Mouse (Mus musculus) stomach, embryonic 16.5 days (tissue): ENCODE data around the gene Gm28043. TPM values are rescaled to one million over a fixed set of nuclear protein-coding genes. Genes with fewer than 3 reads are reported as not detected.
A peak's percentile ranks its signal among the peaks of the same experiment; 100 is the strongest.
"Not testable (repeated sequence)": the region's sequence is repeated elsewhere in the genome, so short reads cannot be mapped to it uniquely, and the experiment has no call there.

Source experiments
- ATAC-seq: fragments of 200-750 bp; cut with Nextera tagmentation; 2 replicates; pipeline ENCODE4 v1.8.0; 2017; ENCODE audit warnings: moderate number of reproducible peaks, moderate TSS enrichment; ENCODE audit not compliant: insufficient read depth, low FRiP score
- H3K27ac ChIP-seq: fragments of 300-500 bp; sonication (generic); 2 replicates; pipeline ENCODE4 v1.5.1; 2014; ENCODE audit warnings: low read length
- H3K27me3 ChIP-seq: fragments of 300-500 bp; sonication (generic); 2 replicates; pipeline ENCODE4 v1.6.1; 2014; ENCODE audit warnings: low read length, control low read depth, mixed read lengths; ENCODE audit not compliant: control insufficient read depth, insufficient read depth
- H3K36me3 ChIP-seq: fragments of 300-500 bp; sonication (generic); 2 replicates; pipeline ENCODE4 v1.6.1; 2014; ENCODE audit warnings: low read length; ENCODE audit not compliant: control insufficient read depth, insufficient read depth
- H3K4me1 ChIP-seq: fragments of 300-500 bp; sonication (generic); 2 replicates; pipeline ENCODE4 v1.6.1; 2014; ENCODE audit warnings: low read length, control low read depth, mixed read lengths; ENCODE audit not compliant: control insufficient read depth, insufficient read depth
- H3K4me2 ChIP-seq: fragments of 300-500 bp; sonication (generic); 2 replicates; pipeline ENCODE4 v1.6.1; 2014; ENCODE audit warnings: low read depth, low read length, mixed read lengths
- H3K4me3 ChIP-seq: fragments of 300-500 bp; sonication (generic); replicated peaks from 2 replicates; pipeline ENCODE4 v1.5.1; 2014; ENCODE audit warnings: mild to moderate bottlenecking, low read length
- H3K9ac ChIP-seq: fragments of 300-500 bp; sonication (generic); 2 replicates; pipeline ENCODE4 v1.6.1; 2014; ENCODE audit warnings: low read length
- H3K9me3 ChIP-seq: fragments of 300-500 bp; sonication (generic); replicated peaks from 2 replicates; pipeline ENCODE4 v1.6.1; 2016; ENCODE audit warnings: low read length, control low read depth; ENCODE audit not compliant: control insufficient read depth
- WGBS: fragments of 180-500 bp; shearing (Covaris S2); extraction: QIAGEN DNeasy Blood & Tissue Kit; methylation state at CpG from one replicate; pipeline ENCODE4 v1.1.7; 2014; 5-methylcytosine and 5-hydroxymethylcytosine counted together
- polyA plus RNA-seq: library from polyadenylated mRNA; unstranded; fragments of >200 nt; fragmentation: Nextera tagmentation; extraction: Ambion mirVana; gene quantifications from 2 replicates; pipeline ENCODE4 v1.2.1, GENCODE M21; 2015

The Gm28043 gene
- polyA plus RNA-seq, 1 experiment from 2014 or later, result 3.1 TPM

- H3K4me1 ChIP-seq, result peaks cover 3% of the 10 kb centered on the region; the same call in 1 of the 2 replicates
- H3K27me3 ChIP-seq, result no peaks in the 10 kb centered on the region
- no peak overlapping the region for H3K4me2 ChIP-seq
- no peak overlapping the region for H3K4me3 ChIP-seq
- H3K9ac ChIP-seq, result no peak overlapping the region
- H3K27ac ChIP-seq, result no peak overlapping the region
- no peaks in the 10 kb centered on the region for H3K36me3 ChIP-seq
- ATAC-seq, result 0 out of 2 replicates have a peak, but pooled peaks have one; percentile 25
- H3K9me3 ChIP-seq, result no peaks in the 10 kb centered on the region
- 65% methylated on average over 9 of the region's 9 CpGs for WGBS
Measured at GRCm38 (mm10) chr17:29586921-29587320, 27.8 kb upstream of the Gm28043 start.

- 54% methylated on average over 11 of the region's 11 CpGs for WGBS
- no peaks in the 10 kb centered on the region for H3K36me3 ChIP-seq
- H3K4me1 ChIP-seq, result peaks cover 3% of the 10 kb centered on the region; the same call in 1 of the 2 replicates
- H3K27ac ChIP-seq, result no peak overlapping the region
- no peak overlapping the region for H3K4me2 ChIP-seq
- no peak overlapping the region for H3K9ac ChIP-seq
- H3K4me3 ChIP-seq, result no peak overlapping the region
- H3K27me3 ChIP-seq, result no peaks in the 10 kb centered on the region
- H3K9me3 ChIP-seq, result no peaks in the 10 kb centered on the region
- 0 out of 2 replicates have a peak, but pooled peaks have one; percentile 18 for ATAC-seq
Measured at GRCm38 (mm10) chr17:29589221-29589898, 25.3 kb upstream of the Gm28043 start.

GRCm38 (mm10) chr17:29595891-29596770 is 18.5 kb upstream of the Gm28043 start:
- Histone ChIP-seq H3K9ac (no peak overlapping the region), H3K4me1 (no peaks in the 10 kb centered on the region), H3K36me3 (peaks cover 6% of the 10 kb centered on the region; the same call in 1 of the 2 replicates), H3K27ac (no peak overlapping the region), H3K9me3 (no peaks in the 10 kb centered on the region), H3K27me3 (no peaks in the 10 kb centered on the region), H3K4me3 (no peak overlapping the region), H3K4me2 (no peak overlapping the region)
- ATAC-seq, result no peak
- 81% methylated on average over 15 of the region's 15 CpGs for WGBS

GRCm38 (mm10) chr17:29596771-29597132 is 17.9 kb upstream of the Gm28043 start:
- no peak overlapping the region for H3K4me2 ChIP-seq
- peaks cover 10% of the 10 kb centered on the region for H3K36me3 ChIP-seq
- H3K9ac ChIP-seq, result no peak overlapping the region
- no peak overlapping the region for H3K4me3 ChIP-seq
- ATAC-seq, result no peak
- no peak overlapping the region for H3K27ac ChIP-seq
- H3K27me3 ChIP-seq, result no peaks in the 10 kb centered on the region
- no peaks in the 10 kb centered on the region for H3K4me1 ChIP-seq
- 87% methylated on average over 13 of the region's 13 CpGs for WGBS
- H3K9me3 ChIP-seq, result no peaks in the 10 kb centered on the region

GRCm38 (mm10) chr17:29599051-29599450 is 15.6 kb upstream of the Gm28043 start:
- Histone ChIP-seq H3K36me3 (peaks cover 14% of the 10 kb centered on the region), H3K4me1 (no peaks in the 10 kb centered on the region), H3K27ac (no peak overlapping the region), H3K9me3 (no peaks in the 10 kb centered on the region), H3K4me2 (no peak overlapping the region), H3K4me3 (no peak overlapping the region), H3K9ac (no peak overlapping the region), H3K27me3 (no peaks in the 10 kb centered on the region)
- no peak for ATAC-seq
- WGBS, result 96% methylated on average over 14 of the region's 14 CpGs

- no peaks in the 10 kb centered on the region for H3K9me3 ChIP-seq
- no peak overlapping the region for H3K27ac ChIP-seq
- H3K4me3 ChIP-seq, result no peak overlapping the region
- H3K27me3 ChIP-seq, result no peaks in the 10 kb centered on the region
- WGBS, result 83% methylated on average over 8 of the region's 8 CpGs
- no peak for ATAC-seq
- H3K4me1 ChIP-seq, result no peaks in the 10 kb centered on the region
- no peak overlapping the region for H3K4me2 ChIP-seq
- peaks cover 14% of the 10 kb centered on the region for H3K36me3 ChIP-seq
- H3K9ac ChIP-seq, result no peak overlapping the region
Measured at GRCm38 (mm10) chr17:29599537-29599936, 15.1 kb upstream of the Gm28043 start.

- H3K4me3 ChIP-seq, result no peak overlapping the region
- no peak overlapping the region for H3K9ac ChIP-seq
- WGBS, result 51% methylated on average over 4 of the region's 4 CpGs
- no peaks in the 10 kb centered on the region for H3K27me3 ChIP-seq
- H3K9me3 ChIP-seq, result no peaks in the 10 kb centered on the region
- no peak overlapping the region for H3K27ac ChIP-seq
- no peaks in the 10 kb centered on the region for H3K4me1 ChIP-seq
- H3K36me3 ChIP-seq, result peaks cover 10% of the 10 kb centered on the region
- ATAC-seq, result no peak
- H3K4me2 ChIP-seq, result no peak overlapping the region
Measured at GRCm38 (mm10) chr17:29601391-29601790, 13.3 kb upstream of the Gm28043 start.

- Histone ChIP-seq H3K27me3 (no peaks in the 10 kb centered on the region), H3K36me3 (peaks cover 10% of the 10 kb centered on the region), H3K27ac (no peak overlapping the region), H3K4me3 (no peak overlapping the region), H3K9me3 (no peaks in the 10 kb centered on the region), H3K4me1 (no peaks in the 10 kb centered on the region), H3K4me2 (no peak overlapping the region), H3K9ac (no peak overlapping the region)
- WGBS, result 23% methylated on average over 6 of the region's 6 CpGs
- ATAC-seq, result no peak
Measured at GRCm38 (mm10) chr17:29603283-29603682, 11.4 kb upstream of the Gm28043 start.

GRCm38 (mm10) chr17:29613453-29613852 is 1.2 kb upstream of the Gm28043 start:
- H3K36me3 ChIP-seq, H3K4me3 ChIP-seq, ATAC-seq, H3K27me3 ChIP-seq, H3K27ac ChIP-seq, H3K9me3 ChIP-seq, H3K4me2 ChIP-seq, H3K9ac ChIP-seq: not testable (repeated sequence)
- whole genome bisulfite sequencing, result 84% methylated on average over 5 of the region's 5 CpGs
- H3K4me1 ChIP-seq, result peaks cover 23% of the 10 kb centered on the region
